In the genomic region with DNA sequence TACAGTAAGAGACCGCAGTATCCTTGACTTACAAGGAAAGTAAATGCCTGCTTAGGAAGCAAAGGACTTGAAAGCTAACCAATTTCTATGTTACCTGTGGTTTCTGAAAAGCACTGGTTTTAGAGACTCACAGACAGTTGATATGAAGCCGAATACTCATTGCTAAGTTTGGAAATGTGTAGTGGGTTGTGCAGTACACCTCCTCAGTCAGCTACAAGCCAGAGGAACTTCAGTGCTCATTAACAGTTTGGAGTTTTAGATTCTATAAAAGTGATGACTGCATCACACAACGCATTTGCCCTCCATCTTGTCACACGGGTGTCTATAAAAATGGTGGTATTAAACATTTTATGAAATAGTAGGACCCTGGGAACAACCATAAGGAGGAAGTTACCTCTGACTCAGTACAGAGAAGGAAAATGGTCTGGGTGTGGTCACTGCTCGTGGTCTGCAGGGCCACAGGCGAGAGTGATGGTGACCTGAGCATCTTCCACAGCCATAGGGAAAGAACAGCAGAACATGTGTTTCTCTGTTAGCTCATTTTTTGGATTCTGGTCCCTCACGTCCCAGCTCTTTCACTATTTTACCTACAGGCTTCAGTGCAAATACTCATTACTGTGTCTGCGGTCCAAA, we compare ENCODE assay signal across 21 mouse cellular contexts. TPM values are rescaled to one million over a fixed set of nuclear protein-coding genes. Genes with fewer than 3 reads are reported as not detected.
"Had no signal": no experiment of that assay in that cellular context is flagged by ENCODE, and none has a peak within 500 bp of the region (broad histone marks: within the 10 kb centered on the region; RNA-seq: fewer than 3 reads in every experiment).

No protein-coding gene starts in this region.

- H3K4me3 ChIP-seq: left cerebral cortex, adult 2 months; liver, embryonic 13.5 days; midbrain, embryonic 12.5 days; midbrain, embryonic 15.5 days; myocyte; neural tube, embryonic 13.5 days; stomach, embryonic 15.5 days had no signal

- ATAC-seq: lung, postnatal 0 days; midbrain, embryonic 15.5 days had no signal

- H3K4me1 ChIP-seq: liver, embryonic 13.5 days; midbrain, embryonic 12.5 days; midbrain, embryonic 15.5 days had no signal

- H3K9me3 ChIP-seq: liver, embryonic 13.5 days; midbrain, embryonic 12.5 days; midbrain, embryonic 15.5 days; neural tube, embryonic 13.5 days; stomach, embryonic 15.5 days had no signal

- DNase-seq: kidney, adult 18-20 months; kidney, postnatal 25 days; layer of hippocampus, postnatal 36 days; liver, embryonic 13.5 days; lung, embryonic 14.5 days; retina, postnatal 1 day; right cerebral cortex, postnatal 25 days; spleen, adult 18-20 months; thymus, postnatal 25 days had no signal

- H3K27ac ChIP-seq: kidney, postnatal 0 days; left cerebral cortex, adult 2 months; liver, embryonic 13.5 days; macrophage; midbrain, embryonic 12.5 days; midbrain, embryonic 15.5 days; neural tube, embryonic 13.5 days; stomach, embryonic 15.5 days had no signal

- H3K36me3 ChIP-seq: midbrain, embryonic 12.5 days; midbrain, embryonic 15.5 days; neural tube, embryonic 13.5 days; stomach, embryonic 15.5 days had no signal

- H3K27me3 ChIP-seq: liver, embryonic 13.5 days; midbrain, embryonic 12.5 days; midbrain, embryonic 15.5 days; neural tube, embryonic 13.5 days; stomach, embryonic 15.5 days had no signal

- H3K9ac ChIP-seq: liver, embryonic 13.5 days; lung, embryonic 14.5 days; midbrain, embryonic 12.5 days; midbrain, embryonic 15.5 days; neural tube, embryonic 13.5 days; stomach, embryonic 15.5 days had no signal

RNA-seq across cellular contexts. Expression of gene Lrrc17, which starts 58.0 kb away (rescaled TPM):
- total RNA-seq: megakaryocyte-erythroid progenitor cell, adult 5-6 weeks; monocyte, adult 5-6 weeks; neutrophil, adult 5-6 weeks had no signal
- polyA plus RNA-seq: macrophage had no signal
